Mouse (Mus musculus) MEL (cell line): ENCODE results near the gene Rtn4rl2.

ENCODE experiments used
- CTCF ChIP-seq, 3 experiments: IDR thresholded peaks in 2 of 3; conservative IDR thresholded peaks in 1 of 3; 2 replicates each; pipeline ENCODE4 v1.5.1; 2011 to 2012; ENCODE audit warnings: low read length in 3 of 3, low read depth in 2 of 3, mild to moderate bottlenecking in 2 of 3, improper control_type of control experiment in 1 of 3, inconsistent platforms in 1 of 3, mixed read lengths in 1 of 3, moderate library complexity in 1 of 3; ENCODE audit not compliant: control insufficient read depth in 1 of 3, insufficient read depth in 1 of 3, poor library complexity in 1 of 3, severe bottlenecking in 1 of 3
- E2F4 ChIP-seq: IDR thresholded peaks from 2 replicates; pipeline ENCODE4 v1.6.1; 2011; ENCODE audit warnings: low read depth, low read length, improper control_type of control experiment, borderline replicate concordance
- ETS1 ChIP-seq: IDR thresholded peaks from 2 replicates; pipeline ENCODE4 v1.6.1; 2012; ENCODE audit warnings: low read depth, mild to moderate bottlenecking, inconsistent platforms, low read length, improper control_type of control experiment, moderate library complexity
- GATA1 ChIP-seq: IDR thresholded peaks from 2 replicates; pipeline ENCODE4 v1.6.1; 2011; ENCODE audit warnings: low read depth, low read length, improper control_type of control experiment
- MAX ChIP-seq: IDR thresholded peaks from 2 replicates; pipeline ENCODE4 v1.6.1; 2011; ENCODE audit warnings: low read length, improper control_type of control experiment
- MYB ChIP-seq: IDR thresholded peaks from 2 replicates; pipeline ENCODE4 v1.6.1; 2011; ENCODE audit warnings: mild to moderate bottlenecking, low read depth, low read length, improper control_type of control experiment
- POLR2A ChIP-seq, 2 experiments: IDR thresholded peaks; 2 replicates each; pipeline ENCODE4 v1.6.1; 2011 to 2012; ENCODE audit warnings: low read length in 2 of 2, mild to moderate bottlenecking in 2 of 2, control low read depth in 1 of 2, improper control_type of control experiment in 1 of 2, low read depth in 1 of 2, moderate library complexity in 1 of 2; ENCODE audit not compliant: control insufficient read depth in 1 of 2, insufficient read depth in 1 of 2, poor library complexity in 1 of 2
- RAD21 ChIP-seq: IDR thresholded peaks from 2 replicates; pipeline ENCODE4 v1.6.1; 2011; ENCODE audit warnings: mild to moderate bottlenecking, low read depth, low read length, improper control_type of control experiment
- ZMIZ1 ChIP-seq: IDR thresholded peaks from 2 replicates; pipeline ENCODE4 v1.6.1; 2012; ENCODE audit warnings: low read depth, mild to moderate bottlenecking, inconsistent platforms, low read length, improper control_type of control experiment, moderate library complexity

DNA sequence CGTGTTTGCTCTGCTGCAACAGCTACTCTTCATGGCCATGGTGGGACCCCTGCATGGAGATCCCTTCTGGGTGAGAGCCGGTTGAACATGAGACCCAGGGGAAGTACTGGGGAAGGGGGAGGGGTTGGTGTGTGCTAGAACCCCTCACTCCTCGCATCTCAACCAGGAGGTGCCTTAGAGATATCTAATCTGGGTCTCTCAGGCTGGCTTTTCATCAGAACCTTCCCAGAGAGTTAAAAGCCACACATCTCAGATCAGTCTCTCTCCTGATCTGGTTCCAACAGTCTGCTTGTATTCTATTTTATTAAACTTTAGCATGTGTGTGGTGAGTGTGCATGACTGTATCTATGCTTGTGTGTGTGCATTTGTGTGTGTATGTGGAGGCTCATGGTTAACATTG, 25.1 kb downstream of the Rtn4rl2 start:
- TF ChIP-seq E2F4 (no peak), RAD21 (no peak), CTCF (IDR thresholded peaks at IDR 0.05 in 2 of 3, conservative IDR thresholded peaks at IDR 0.05 in 1 of 3; ENCODE audit: control insufficient read depth in 1 of 3, insufficient read depth in 1 of 3, low read depth in 2 of 3, low read length in 3 of 3, poor library complexity in 1 of 3, severe bottlenecking in 1 of 3) (no peak), MAX (no peak), GATA1 (peak; percentile 43; the same call in 1 of the 2 replicates), ETS1 (no peak), ZMIZ1 (no peak), POLR2A (IDR thresholded peaks at IDR 0.05; ENCODE audit: control insufficient read depth in 1 of 2, insufficient read depth in 1 of 2, low read depth in 1 of 2, low read length in 2 of 2, poor library complexity in 1 of 2) (no peak), MYB (no peak)
